Mouse (Mus musculus) lung, embryonic 16.5 days (tissue): ENCODE results near the gene Exosc5. TPM values are rescaled to one million over a fixed set of nuclear protein-coding genes. Genes with fewer than 3 reads are reported as not detected.

Experiments used
- ATAC-seq: fragments of 200-750 bp; cut with Nextera tagmentation; 2 replicates; pipeline ENCODE4 v1.8.0; 2017; ENCODE audit warnings: low read depth, mild to moderate bottlenecking, moderate library complexity
- H3K27ac ChIP-seq: fragments of 300-500 bp; sonication (generic); 2 replicates; pipeline ENCODE4 v1.5.1; 2014; ENCODE audit warnings: mild to moderate bottlenecking, control low read depth, low read length
- H3K27me3 ChIP-seq: fragments of 300-500 bp; sonication (generic); 2 replicates; pipeline ENCODE4 v1.6.1; 2014; ENCODE audit warnings: low read depth, low read length, mixed read lengths; ENCODE audit not compliant: control insufficient read depth, insufficient read depth
- H3K36me3 ChIP-seq: fragments of 300-500 bp; sonication (generic); 2 replicates; pipeline ENCODE4 v1.6.1; 2014; ENCODE audit warnings: low read length; ENCODE audit not compliant: control insufficient read depth, insufficient read depth
- H3K4me1 ChIP-seq: fragments of 300-500 bp; sonication (generic); replicated peaks from 2 replicates; pipeline ENCODE4 v1.6.1; 2014; ENCODE audit warnings: low read length, mixed read lengths; ENCODE audit not compliant: control insufficient read depth, insufficient read depth
- H3K4me2 ChIP-seq: fragments of 300-500 bp; sonication (generic); 2 replicates; pipeline ENCODE4 v1.6.1; 2014; ENCODE audit warnings: low read depth, low read length, control low read depth
- H3K4me3 ChIP-seq: fragments of 300-500 bp; sonication (generic); 2 replicates; pipeline ENCODE4 v1.5.1; 2014; ENCODE audit warnings: mild to moderate bottlenecking, low read length, control low read depth
- H3K9ac ChIP-seq: fragments of 300-500 bp; sonication (generic); 2 replicates; pipeline ENCODE4 v1.6.1; 2014; ENCODE audit warnings: low read length, control low read depth
- H3K9me3 ChIP-seq: fragments of 300-500 bp; sonication (generic); 2 replicates; pipeline ENCODE4 v1.6.1; 2016; ENCODE audit warnings: low read length; ENCODE audit not compliant: control insufficient read depth
- WGBS: fragments of 180-500 bp; shearing (Covaris S2); extraction: QIAGEN DNeasy Blood & Tissue Kit; methylation state at CpG from one replicate; pipeline ENCODE4 v1.1.7; 2014; 5-methylcytosine and 5-hydroxymethylcytosine counted together
- polyA plus RNA-seq: library from polyadenylated mRNA; unstranded; fragments of >200 nt; fragmentation: Nextera tagmentation; extraction: Ambion mirVana; gene quantifications from 2 replicates; pipeline ENCODE4 v1.2.1, GENCODE M21; 2015

Gene Exosc5
- polyA plus RNA-seq, 1 experiment from 2014 or later, result 71.2 TPM

DNA sequence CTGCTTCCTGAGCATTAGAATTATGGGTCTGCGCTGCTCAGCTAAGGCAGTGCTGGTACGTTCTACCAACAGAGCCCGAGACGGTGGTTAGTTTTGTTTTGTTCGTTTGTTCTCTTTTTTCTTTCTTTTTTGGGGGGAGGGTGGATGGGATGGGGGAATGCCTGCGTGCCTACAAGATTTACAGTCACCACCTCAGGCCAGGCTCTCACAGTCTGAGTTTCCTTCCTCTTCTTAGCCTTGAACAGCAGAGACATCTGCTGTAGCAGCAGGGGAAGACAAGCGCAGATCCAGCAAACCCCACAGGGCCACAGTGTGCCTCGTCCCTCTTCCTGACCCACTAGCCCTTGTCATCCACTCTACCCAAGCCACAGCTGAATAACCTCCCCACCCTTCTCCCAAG is 7.7 kb upstream of the Exosc5 start:
- Histone ChIP-seq H3K27me3 (no peaks in the 10 kb centered on the region), H3K9me3 (no peaks in the 10 kb centered on the region), H3K4me2 (no peak overlapping the region), H3K4me1 (no peaks in the 10 kb centered on the region), H3K36me3 (no peaks in the 10 kb centered on the region), H3K27ac (no peak overlapping the region), H3K9ac (no peak overlapping the region), H3K4me3 (no peak overlapping the region)
- WGBS, result 85% methylated on average over 8 of the region's 8 CpGs
- ATAC-seq, result no peak

DNA sequence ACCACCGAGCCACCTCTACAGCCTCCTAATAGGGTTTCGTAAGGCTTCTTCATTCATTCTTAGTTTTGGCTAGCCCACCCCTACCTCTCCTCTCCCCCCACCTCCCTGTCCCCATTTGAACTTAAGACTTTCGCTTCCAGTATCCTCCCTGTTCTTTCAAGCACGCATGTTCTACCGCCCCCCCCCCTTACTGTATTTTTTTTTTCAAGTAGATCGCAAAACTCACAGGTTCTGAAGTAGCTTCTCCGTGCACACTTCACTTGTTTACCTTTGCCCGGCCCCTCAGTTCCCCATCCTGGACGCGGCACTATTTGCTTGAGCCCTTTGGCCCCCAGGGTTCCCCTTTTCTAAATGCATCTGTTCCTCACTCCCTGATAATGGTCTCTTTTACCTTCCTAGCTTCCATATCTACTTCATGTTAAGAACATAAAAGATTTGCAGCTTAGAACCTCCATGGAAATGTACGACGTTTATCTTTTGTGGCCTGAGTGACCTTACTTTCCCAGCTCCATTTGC is 6.7 kb upstream of the Exosc5 start:
- Histone ChIP-seq H3K9ac (no peak overlapping the region), H3K4me2 (no peak overlapping the region), H3K4me3 (no peak overlapping the region), H3K4me1 (peaks cover 4% of the 10 kb centered on the region), H3K27me3 (no peaks in the 10 kb centered on the region), H3K27ac (no peak overlapping the region), H3K36me3 (no peaks in the 10 kb centered on the region), H3K9me3 (no peaks in the 10 kb centered on the region)
- WGBS, result 58% methylated on average over 12 of the region's 12 CpGs
- no peak for ATAC-seq

DNA sequence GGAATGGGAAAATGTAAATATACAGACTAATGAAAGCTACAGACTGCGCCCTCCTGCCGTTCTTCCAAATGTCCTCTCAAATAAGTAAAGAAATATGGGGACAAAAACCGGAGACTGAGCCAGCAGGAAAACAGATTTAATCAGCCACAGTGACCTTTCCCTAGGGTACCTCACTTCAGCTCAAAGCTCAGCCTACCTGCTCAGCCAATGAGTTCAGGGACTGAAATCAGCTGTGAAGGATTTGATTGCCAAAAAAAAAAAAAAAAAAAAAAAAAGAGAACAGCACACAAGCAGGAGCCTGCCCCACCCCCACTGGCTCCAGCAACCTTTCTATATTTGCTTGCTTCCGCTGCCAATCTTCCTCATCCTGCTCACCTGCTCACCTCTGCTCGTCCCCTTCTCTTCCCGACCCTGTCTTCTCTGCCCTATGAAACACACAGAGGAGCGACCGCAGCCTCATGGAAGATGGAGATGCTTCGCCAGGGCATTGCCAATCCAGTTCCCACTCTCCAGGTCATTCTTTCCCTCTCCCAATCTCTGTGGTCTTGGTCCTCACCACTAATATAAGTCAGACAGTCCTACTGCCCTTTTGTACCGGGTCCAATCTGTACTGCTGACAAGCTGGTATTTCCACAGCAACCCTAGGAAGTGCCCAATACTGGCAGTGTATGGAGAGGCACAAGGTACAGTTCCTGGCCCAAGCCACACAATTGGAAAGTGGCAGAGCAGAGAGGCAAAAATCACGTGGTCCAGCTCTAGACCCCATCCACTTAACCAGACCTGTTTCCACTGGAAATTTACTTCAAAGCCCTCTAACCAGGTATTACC is 3.1 kb upstream of the Exosc5 start:
- WGBS, result 68% methylated on average over 11 of the region's 11 CpGs
- Histone ChIP-seq H3K27ac (no peak overlapping the region), H3K4me3 (no peak overlapping the region), H3K4me1 (peaks cover 15% of the 10 kb centered on the region), H3K9me3 (no peaks in the 10 kb centered on the region), H3K9ac (no peak overlapping the region), H3K27me3 (no peaks in the 10 kb centered on the region), H3K4me2 (no peak overlapping the region), H3K36me3 (no peaks in the 10 kb centered on the region)
- ATAC-seq, result no peak

DNA sequence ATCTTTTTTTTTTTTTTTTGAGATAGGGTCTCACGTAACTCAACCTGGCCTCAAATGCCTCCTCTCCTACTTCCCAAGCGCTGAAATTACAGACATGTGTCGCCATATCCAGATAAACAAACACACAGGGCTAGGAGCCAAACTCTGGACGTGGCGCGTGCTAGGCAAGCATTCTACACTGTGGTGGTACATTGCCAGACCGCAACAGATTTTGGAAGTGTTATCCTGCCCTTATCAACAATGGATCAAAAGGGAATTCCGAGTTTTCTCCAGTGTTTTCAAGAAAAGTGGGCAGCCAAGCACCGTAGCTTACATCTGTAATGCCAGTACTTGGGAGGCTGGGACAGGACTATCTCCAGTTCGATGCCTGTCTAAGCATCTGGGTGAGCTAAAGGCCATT is 1.2 kb upstream of the Exosc5 start:
- Histone ChIP-seq H3K9ac (peak overlapping the region; percentile 82), H3K4me1 (peaks cover 15% of the 10 kb centered on the region), H3K27ac (no peak overlapping the region), H3K4me2 (peak overlapping the region; percentile 84), H3K9me3 (no peaks in the 10 kb centered on the region), H3K27me3 (no peaks in the 10 kb centered on the region), H3K36me3 (no peaks in the 10 kb centered on the region), H3K4me3 (peak overlapping the region; percentile 81)
- no peak for ATAC-seq
- 25% methylated on average over 10 of the region's 10 CpGs for WGBS

DNA sequence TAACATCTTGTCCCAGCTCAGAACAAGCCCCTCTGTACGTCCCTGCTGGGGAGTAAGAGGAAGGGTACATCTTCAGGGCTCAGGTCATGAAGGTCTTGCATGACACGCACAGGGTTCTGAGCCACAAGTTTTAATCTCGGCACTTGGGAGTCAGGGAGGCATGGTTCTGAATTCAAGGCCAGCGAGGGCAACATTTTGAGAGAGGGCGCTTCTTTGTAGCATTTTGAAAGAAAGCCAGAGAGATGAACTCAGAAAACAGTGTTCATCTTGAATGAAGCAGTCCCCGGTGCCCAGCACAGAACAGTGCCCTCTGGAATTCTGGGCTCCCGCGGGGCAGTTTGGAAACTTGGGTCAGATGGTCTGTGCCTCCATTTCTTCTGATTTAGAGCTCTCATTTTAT is 7.4 kb downstream of the Exosc5 start:
- H3K27ac ChIP-seq, result no peak overlapping the region
- no peaks in the 10 kb centered on the region for H3K27me3 ChIP-seq
- H3K4me2 ChIP-seq, result no peak overlapping the region
- H3K36me3 ChIP-seq, result peaks cover 19% of the 10 kb centered on the region
- ATAC-seq, result no peak
- H3K9ac ChIP-seq, result no peak overlapping the region
- WGBS, result 92% methylated on average over 8 of the region's 8 CpGs
- no peak overlapping the region for H3K4me3 ChIP-seq
- 0 out of 2 replicates have a peak, but pooled peaks cover 3% of the 10 kb centered on the region for H3K4me1 ChIP-seq
- no peaks in the 10 kb centered on the region for H3K9me3 ChIP-seq

DNA sequence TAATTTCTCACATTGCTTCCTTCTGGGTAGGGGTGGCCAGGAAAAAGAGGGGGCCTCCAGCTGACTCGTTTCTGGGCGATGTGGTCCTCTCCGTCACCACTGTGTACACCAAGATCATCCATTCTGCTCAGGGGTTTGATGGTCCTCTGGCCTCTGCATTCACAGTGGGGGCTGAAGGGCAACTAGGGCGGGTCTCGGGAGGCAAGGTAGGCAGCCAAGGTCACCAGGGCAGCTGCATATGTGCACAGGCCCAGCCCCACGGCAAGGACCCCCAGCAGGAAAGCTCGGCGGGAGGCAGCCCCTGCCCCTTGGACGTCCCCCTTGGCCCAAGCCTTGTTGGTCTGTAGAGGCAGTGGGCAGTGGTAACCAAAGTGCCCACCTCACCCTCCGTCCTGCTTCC is 10.2 kb downstream of the Exosc5 start:
- no peak overlapping the region for H3K4me2 ChIP-seq
- no peaks in the 10 kb centered on the region for H3K9me3 ChIP-seq
- no peak overlapping the region for H3K9ac ChIP-seq
- H3K4me1 ChIP-seq, result 0 out of 2 replicates have a peak, but pooled peaks cover 3% of the 10 kb centered on the region
- H3K36me3 ChIP-seq, result peaks cover 15% of the 10 kb centered on the region
- no peak overlapping the region for H3K27ac ChIP-seq
- peaks cover 8% of the 10 kb centered on the region for H3K27me3 ChIP-seq
- ATAC-seq, result no peak
- 80% methylated on average over 10 of the region's 10 CpGs for WGBS
- H3K4me3 ChIP-seq, result no peak overlapping the region

DNA sequence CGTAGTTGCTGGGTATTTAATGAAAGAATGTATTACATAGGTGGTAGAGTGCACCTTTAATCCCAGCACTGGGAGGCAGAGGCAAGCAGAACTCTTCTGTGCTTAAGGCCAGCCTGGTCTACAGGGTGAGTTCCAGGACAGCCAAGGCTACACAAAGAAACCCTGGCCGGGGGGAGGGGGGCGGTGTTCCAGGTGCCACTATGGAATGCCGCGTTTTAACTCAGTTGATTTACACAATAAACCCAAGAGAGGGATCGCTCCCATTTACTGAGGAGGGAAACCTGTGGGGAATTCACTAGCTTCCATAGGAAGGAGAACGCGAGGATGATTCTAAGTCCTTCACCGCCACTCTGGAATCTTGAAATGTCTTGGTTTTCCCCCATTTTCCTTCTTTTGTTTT is 10.7 kb downstream of the Exosc5 start:
- WGBS, result 81% methylated on average over 9 of the region's 9 CpGs
- Histone ChIP-seq H3K36me3 (peaks cover 13% of the 10 kb centered on the region), H3K27ac (no peak overlapping the region), H3K4me1 (peaks cover 5% of the 10 kb centered on the region), H3K4me2 (no peak overlapping the region), H3K4me3 (no peak overlapping the region), H3K9me3 (no peaks in the 10 kb centered on the region), H3K27me3 (peaks cover 13% of the 10 kb centered on the region), H3K9ac (no peak overlapping the region)
- ATAC-seq, result no peak

DNA sequence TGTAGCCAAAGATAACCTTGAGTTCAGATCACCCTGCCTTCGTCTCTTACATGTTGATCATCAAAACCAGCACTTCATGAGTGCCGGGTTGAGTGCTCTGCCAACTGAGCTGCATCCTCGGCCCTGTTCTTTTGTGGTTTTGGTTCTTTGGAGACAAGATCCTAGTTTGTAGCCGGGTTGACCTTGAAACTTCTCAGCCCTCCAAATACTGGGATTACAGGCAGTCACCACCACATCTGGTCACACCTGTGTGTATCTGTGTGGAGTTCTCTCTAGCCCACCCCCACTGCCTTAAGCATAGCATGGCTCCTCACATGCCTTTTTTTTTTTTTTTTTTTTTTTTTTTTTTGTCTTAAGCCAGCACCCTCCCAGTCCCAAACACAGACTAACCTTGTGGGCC is 11.1 kb downstream of the Exosc5 start:
- Histone ChIP-seq H3K4me3 (no peak overlapping the region), H3K27ac (no peak overlapping the region), H3K9me3 (no peaks in the 10 kb centered on the region), H3K27me3 (peaks cover 18% of the 10 kb centered on the region), H3K36me3 (peaks cover 9% of the 10 kb centered on the region), H3K4me2 (no peak overlapping the region), H3K4me1 (peaks cover 10% of the 10 kb centered on the region), H3K9ac (no peak overlapping the region)
- 83% methylated on average over 4 of the region's 4 CpGs for WGBS
- no peak for ATAC-seq

DNA sequence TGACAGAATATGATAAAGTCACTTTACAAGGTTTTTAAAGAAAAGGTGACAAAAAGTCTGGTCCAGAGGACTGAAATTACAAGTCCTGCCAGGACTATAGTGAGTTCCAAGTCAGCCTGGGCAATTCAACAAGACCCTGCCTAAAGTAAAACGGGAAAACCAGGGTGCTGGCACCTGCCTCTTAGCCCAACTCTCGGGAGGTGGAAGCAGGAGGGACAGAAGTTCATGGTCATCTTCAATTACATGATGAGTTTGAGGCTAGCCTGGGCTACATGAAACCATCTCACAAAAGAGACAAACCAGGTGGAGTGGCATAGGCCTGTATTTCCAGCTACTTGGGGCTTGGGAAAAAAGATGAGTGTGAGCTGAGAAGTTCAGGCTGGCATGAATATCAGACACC is 12.7 kb downstream of the Exosc5 start:
- 38% methylated on average over 2 of the region's 2 CpGs for WGBS
- H3K4me2 ChIP-seq, result no peak overlapping the region

More for the DNA sequence above, 12.7 kb downstream of the Exosc5 start:
- no peak overlapping the region for H3K4me3 ChIP-seq
- 0 out of 2 replicates have a peak, but pooled peaks cover 3% of the 10 kb centered on the region for H3K36me3 ChIP-seq
- H3K27me3 ChIP-seq, result peaks cover 21% of the 10 kb centered on the region
- H3K4me1 ChIP-seq, result peaks cover 16% of the 10 kb centered on the region
- H3K9me3 ChIP-seq, result no peaks in the 10 kb centered on the region
- H3K27ac ChIP-seq, result no peak overlapping the region
- H3K9ac ChIP-seq, result no peak overlapping the region
- no peak for ATAC-seq
